Mouse (Mus musculus) stomach, embryonic 14.5 days (tissue): Measurements from ENCODE around the gene Kprp. TPM values are rescaled to one million over a fixed set of nuclear protein-coding genes. Genes with fewer than 3 reads are reported as not detected.

Experiments
- ATAC-seq: fragments of 200-750 bp; cut with Nextera tagmentation; 2 replicates; pipeline ENCODE4 v1.8.0; 2017; ENCODE audit warnings: low read depth, moderate TSS enrichment; ENCODE audit not compliant: insufficient number of reproducible peaks, insufficient read depth, low FRiP score
- H3K27ac ChIP-seq: fragments of 300-500 bp; sonication (generic); 2 replicates; pipeline ENCODE4 v1.5.1; 2014; ENCODE audit warnings: mild to moderate bottlenecking, low read length, moderate library complexity, mixed read lengths
- H3K27me3 ChIP-seq: fragments of 300-500 bp; sonication (generic); 2 replicates; pipeline ENCODE4 v1.6.1; 2014; ENCODE audit warnings: low read length, control low read depth, mixed read lengths; ENCODE audit not compliant: control insufficient read depth, insufficient read depth
- H3K36me3 ChIP-seq: fragments of 300-500 bp; sonication (generic); 2 replicates; pipeline ENCODE4 v1.6.1; 2014; ENCODE audit warnings: mild to moderate bottlenecking, control low read depth, low read length, moderate library complexity, mixed read lengths; ENCODE audit not compliant: control insufficient read depth, insufficient read depth
- H3K4me1 ChIP-seq: fragments of 300-500 bp; sonication (generic); 2 replicates; pipeline ENCODE4 v1.6.1; 2014; ENCODE audit warnings: low read length, control low read depth, mixed read lengths; ENCODE audit not compliant: control insufficient read depth, insufficient read depth
- H3K4me2 ChIP-seq: fragments of 300-500 bp; sonication (generic); replicated peaks from 2 replicates; pipeline ENCODE4 v1.6.1; 2014; ENCODE audit warnings: low read depth, low read length, control low read depth
- H3K4me3 ChIP-seq: fragments of 300-500 bp; sonication (generic); 2 replicates; pipeline ENCODE4 v1.5.1; 2014; ENCODE audit warnings: low read depth, low read length, control low read depth
- H3K9ac ChIP-seq: fragments of 300-500 bp; sonication (generic); replicated peaks from 2 replicates; pipeline ENCODE4 v1.6.1; 2014; ENCODE audit warnings: low read depth, mild to moderate bottlenecking, control low read depth, low read length, moderate library complexity, mixed read lengths
- H3K9me3 ChIP-seq: fragments of 300-500 bp; sonication (generic); 2 replicates; pipeline ENCODE4 v1.6.1; 2016; ENCODE audit warnings: low read depth, low read length, control low read depth; ENCODE audit not compliant: control insufficient read depth
- WGBS: fragments of 180-500 bp; shearing (Covaris S2); extraction: QIAGEN DNeasy Blood & Tissue Kit; methylation state at CpG from one replicate; pipeline ENCODE4 v1.1.7; 2014; 5-methylcytosine and 5-hydroxymethylcytosine counted together
- polyA plus RNA-seq: library from polyadenylated mRNA; unstranded; fragments of >200 nt; fragmentation: Nextera tagmentation; extraction: Ambion mirVana; gene quantifications from 2 replicates; pipeline ENCODE4 v1.2.1, GENCODE M21; 2014

The Kprp gene
- polyA plus RNA-seq, 1 experiment from 2014 or later = not detected

DNA sequence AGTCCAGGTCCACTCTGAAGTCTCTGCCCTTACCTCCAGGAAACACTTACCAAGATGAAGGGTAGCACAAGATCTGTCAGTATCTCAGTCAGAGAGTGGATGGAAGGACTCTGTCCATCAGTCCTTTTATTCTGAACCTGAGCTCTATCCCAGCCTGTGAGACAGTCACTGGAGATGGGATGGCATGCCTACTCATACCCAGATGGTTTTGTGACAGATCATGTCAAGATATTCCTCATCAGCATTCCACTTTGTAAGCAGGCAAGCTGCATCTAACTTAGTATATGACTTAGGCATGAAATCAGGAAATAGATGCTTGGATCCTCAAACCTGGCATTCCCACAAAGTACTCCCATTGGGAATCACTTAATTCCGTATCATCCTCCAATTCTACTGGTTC, 48.2 kb downstream of the Kprp start, which contains the start of gene Lce1i:
Lce1i (minus strand) TSS at position 101 of the 400 bp plus-strand sequence.
- ATAC-seq = no peak
- H3K4me2 ChIP-seq = no peak within 1 kb of the TSS
- H3K4me1 ChIP-seq = no peaks in the 10 kb centered on the region
- no peak within 1 kb of the TSS for H3K27ac ChIP-seq
- no peaks in the 10 kb centered on the region for H3K27me3 ChIP-seq
- WGBS = 82% methylated on average over 1 of the region's 1 CpGs
- no peak within 1 kb of the TSS for H3K4me3 ChIP-seq
- no peak within 1 kb of the TSS for H3K9ac ChIP-seq
- no peaks in the 10 kb centered on the region for H3K36me3 ChIP-seq
- H3K9me3 ChIP-seq = no peaks in the 10 kb centered on the region

Other genes with a start within 250 kb of the Kprp start
- gene Smcp, start 238.2 kb downstream of the Kprp start, polyA plus RNA-seq = not detected in 2 replicates
- not detected in 2 replicates for gene 2210017I01Rik, start 219.8 kb downstream of the Kprp start, polyA plus RNA-seq
- gene Lce6a, start 205.6 kb downstream of the Kprp start, polyA plus RNA-seq = not detected in 2 replicates
- gene Lce1a1, start 178.9 kb downstream of the Kprp start, polyA plus RNA-seq = not detected in 2 replicates
- gene Lce1b, start 170.3 kb downstream of the Kprp start, polyA plus RNA-seq = not detected in 2 replicates
- gene Lce1a2, start 156.9 kb downstream of the Kprp start, polyA plus RNA-seq = not detected in 2 replicates
- not detected in 2 replicates for gene Lce1c, start 148.0 kb downstream of the Kprp start, polyA plus RNA-seq
- gene Lce1d, start 140.0 kb downstream of the Kprp start, polyA plus RNA-seq = not detected in 2 replicates
- not detected in 2 replicates for gene Lce1e, start 118.2 kb downstream of the Kprp start, polyA plus RNA-seq
- not detected in 2 replicates for gene Lce1f, start 106.9 kb downstream of the Kprp start, polyA plus RNA-seq
- gene Gm38119, start 88.2 kb downstream of the Kprp start, polyA plus RNA-seq = not detected in 2 replicates
- gene Lce1g, start 74.9 kb downstream of the Kprp start, polyA plus RNA-seq = not detected in 2 replicates
- not detected in 2 replicates for gene Lce1h, start 62.2 kb downstream of the Kprp start, polyA plus RNA-seq
- gene Lce1i, start 48.3 kb downstream of the Kprp start, polyA plus RNA-seq = not detected in 2 replicates
- not detected in 2 replicates for gene Lce1j, start 36.7 kb downstream of the Kprp start, polyA plus RNA-seq
- gene Lce1k, start 19.4 kb downstream of the Kprp start, polyA plus RNA-seq = not detected in 2 replicates
- not detected in 2 replicates for gene Lce1l, start 24.0 kb upstream of the Kprp start, polyA plus RNA-seq
- not detected in 2 replicates for gene 2310050C09Rik, start 43.0 kb upstream of the Kprp start, polyA plus RNA-seq
- gene Lce3a, start 99.0 kb upstream of the Kprp start, polyA plus RNA-seq = not detected in 2 replicates
- not detected in 2 replicates for gene Lce3b, start 105.7 kb upstream of the Kprp start, polyA plus RNA-seq
- not detected in 2 replicates for gene Lce3c, start 117.2 kb upstream of the Kprp start, polyA plus RNA-seq
- not detected in 2 replicates for gene Lce3d, start 130.1 kb upstream of the Kprp start, polyA plus RNA-seq
- not detected in 2 replicates for gene Lce3e, start 139.8 kb upstream of the Kprp start, polyA plus RNA-seq
- gene Lce3f, start 165.0 kb upstream of the Kprp start, polyA plus RNA-seq = not detected in 2 replicates
- gene Crct1, start 188.4 kb upstream of the Kprp start, polyA plus RNA-seq = 0.38 and 0.85 TPM in 2 replicates
- not detected in 2 replicates for gene Lce1m, start 191.8 kb upstream of the Kprp start, polyA plus RNA-seq
- gene Gm4858, start 241.6 kb upstream of the Kprp start, polyA plus RNA-seq = not detected in 2 replicates